Mouse (Mus musculus): ENCODE measurements around the gene Ifitm3. TPM values are rescaled to one million over a fixed set of nuclear protein-coding genes. Genes with fewer than 3 reads are reported as not detected.
A peak's percentile ranks its signal among the peaks of the same experiment; 100 is the strongest.

The Ifitm3 gene
- polyA plus RNA-seq, 1 experiment from 2014 or later = 61.7 TPM

DNA sequence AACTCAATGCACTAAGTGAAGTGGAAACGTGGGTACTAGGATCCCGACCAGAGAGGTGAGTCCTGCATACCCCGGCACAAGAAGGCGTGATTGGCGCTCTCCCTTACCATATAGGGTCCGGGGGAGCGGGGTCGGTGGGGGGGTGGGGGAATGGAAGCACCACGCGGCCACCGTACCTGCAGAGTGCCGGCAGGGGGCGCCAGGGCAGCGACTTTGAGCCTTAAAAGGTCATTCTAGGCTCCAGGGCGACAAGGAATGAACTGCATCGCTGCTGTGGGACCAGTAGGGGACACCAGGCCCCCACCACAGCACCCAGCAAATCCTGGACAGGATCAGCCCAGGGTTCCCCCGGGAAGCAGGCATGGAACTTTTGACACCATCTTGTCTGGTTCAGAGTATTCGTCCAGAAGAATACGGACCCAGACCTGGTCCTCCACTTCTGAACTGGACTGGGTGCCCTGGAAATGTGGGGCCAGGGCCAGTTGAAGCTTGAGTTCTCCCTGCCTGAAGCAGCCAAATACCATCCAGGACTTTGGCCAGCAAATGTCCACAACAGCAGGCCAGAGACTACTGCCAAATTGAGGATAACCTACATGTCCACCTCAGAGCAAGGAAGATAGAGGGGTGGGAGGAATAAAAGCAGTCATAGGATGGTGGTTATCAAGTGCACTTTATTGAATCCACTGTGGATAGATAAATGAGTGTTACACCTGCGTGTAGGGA lies 1.5 kb downstream of the Ifitm3 start:
- H3K27me3 ChIP-seq = no peaks in the 10 kb centered on the region
- no peaks in the 10 kb centered on the region for H3K36me3 ChIP-seq
- H3K4me3 ChIP-seq (replicated peaks) = peak overlapping the region; percentile 35
- ATAC-seq (ENCODE audit: low read depth) = peak; percentile 76
- peaks cover 48% of the 10 kb centered on the region for H3K4me1 ChIP-seq (replicated peaks)
- peak overlapping the region; percentile 60 for H3K4me2 ChIP-seq
- WGBS (ENCODE audit: insufficient replicate concordance) = 6% methylated on average over 20 of the region's 20 CpGs
- DNase-seq = peak; percentile 60
- no peak overlapping the region for H3K27ac ChIP-seq
- no peaks in the 10 kb centered on the region for H3K9me3 ChIP-seq (replicated peaks)
- 0 out of 2 replicates have a peak overlapping the region, but pooled peaks have one; percentile 9 for H3K9ac ChIP-seq

- H3K9me3 ChIP-seq (replicated peaks) = no peaks in the 10 kb centered on the region
- H3K36me3 ChIP-seq = no peaks in the 10 kb centered on the region
- no peak overlapping the region for H3K4me3 ChIP-seq (replicated peaks)
- H3K4me1 ChIP-seq (replicated peaks) = peaks cover 48% of the 10 kb centered on the region
- no peaks in the 10 kb centered on the region for H3K27me3 ChIP-seq
- peak overlapping the region; percentile 52 for H3K4me2 ChIP-seq
- DNase-seq (no peak), ATAC-seq (ENCODE audit: low read depth) (no peak)
- H3K27ac ChIP-seq = no peak overlapping the region
- no peak overlapping the region for H3K9ac ChIP-seq
- WGBS (ENCODE audit: insufficient replicate concordance) = 11% methylated on average over 7 of the region's 7 CpGs
Measured at GRCm38 (mm10) chr7:141008312-141008761, 2.2 kb downstream of the Ifitm3 start.

DNA sequence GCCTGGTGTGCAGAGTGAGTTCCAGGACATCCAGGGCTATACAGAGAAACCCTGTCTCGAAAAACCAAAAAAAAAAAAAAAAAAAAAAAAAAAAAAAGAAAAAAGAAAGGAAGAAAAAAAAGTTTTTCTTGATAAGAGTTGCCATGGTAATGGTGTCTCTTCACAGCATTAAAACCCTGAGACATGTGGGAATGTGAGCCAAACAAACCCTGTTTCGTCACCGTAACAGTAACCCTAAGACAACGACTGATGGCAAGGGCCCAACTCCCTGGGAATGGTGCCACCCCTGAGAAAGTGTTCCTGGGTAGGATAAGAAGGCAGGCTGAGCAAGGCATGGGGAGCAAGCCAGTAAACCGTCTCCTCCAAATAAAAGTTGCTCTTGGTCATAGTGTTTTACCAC lies 3.7 kb downstream of the Ifitm3 start:
- Histone ChIP-seq H3K4me1 (replicated peaks) (peaks cover 36% of the 10 kb centered on the region), H3K27me3 (no peaks in the 10 kb centered on the region), H3K36me3 (no peaks in the 10 kb centered on the region), H3K9ac (no peak overlapping the region), H3K9me3 (replicated peaks) (no peaks in the 10 kb centered on the region), H3K4me3 (replicated peaks) (no peak overlapping the region), H3K4me2 (no peak overlapping the region), H3K27ac (no peak overlapping the region)
- DNase-seq = no peak
- ATAC-seq (ENCODE audit: low read depth) = no peak
- 67% methylated on average over 5 of the region's 5 CpGs for WGBS (ENCODE audit: insufficient replicate concordance)

- ATAC-seq (ENCODE audit: low read depth) (no peak), DNase-seq (no peak)
- Histone ChIP-seq H3K27ac (no peak overlapping the region), H3K9me3 (replicated peaks) (no peaks in the 10 kb centered on the region), H3K27me3 (no peaks in the 10 kb centered on the region), H3K9ac (no peak overlapping the region), H3K36me3 (no peaks in the 10 kb centered on the region), H3K4me1 (replicated peaks) (peaks cover 31% of the 10 kb centered on the region), H3K4me3 (replicated peaks) (no peak overlapping the region), H3K4me2 (no peak overlapping the region)
- WGBS (ENCODE audit: insufficient replicate concordance) = 54% methylated on average over 6 of the region's 6 CpGs
Measured at GRCm38 (mm10) chr7:141006446-141006845, 4.1 kb downstream of the Ifitm3 start.

GRCm38 (mm10) chr7:141003248-141004010 lies 7.1 kb downstream of the Ifitm3 start:
- Histone ChIP-seq H3K27me3 (no peaks in the 10 kb centered on the region), H3K4me3 (replicated peaks) (no peak overlapping the region), H3K9ac (no peak overlapping the region), H3K4me2 (no peak overlapping the region), H3K36me3 (no peaks in the 10 kb centered on the region), H3K4me1 (replicated peaks) (peaks cover 4% of the 10 kb centered on the region), H3K27ac (no peak overlapping the region), H3K9me3 (replicated peaks) (no peaks in the 10 kb centered on the region)
- ATAC-seq (ENCODE audit: low read depth) (no peak), DNase-seq (no peak)
- WGBS (ENCODE audit: insufficient replicate concordance) = 54% methylated on average over 5 of the region's 5 CpGs

GRCm38 (mm10) chr7:141000881-141001708 lies 9.5 kb downstream of the Ifitm3 start:
- Histone ChIP-seq H3K4me3 (replicated peaks) (no peak overlapping the region), H3K9me3 (replicated peaks) (no peaks in the 10 kb centered on the region), H3K27ac (no peak overlapping the region), H3K36me3 (no peaks in the 10 kb centered on the region), H3K9ac (no peak overlapping the region), H3K4me1 (replicated peaks) (0 out of 2 replicates have a peak, but pooled peaks cover 3% of the 10 kb centered on the region), H3K27me3 (no peaks in the 10 kb centered on the region), H3K4me2 (no peak overlapping the region)
- WGBS (ENCODE audit: insufficient replicate concordance) = 72% methylated on average over 15 of the region's 15 CpGs
- ATAC-seq (ENCODE audit: low read depth) (no peak), DNase-seq (no peak)

- no peaks in the 10 kb centered on the region for H3K36me3 ChIP-seq
- H3K9me3 ChIP-seq (replicated peaks) = no peaks in the 10 kb centered on the region
- H3K4me1 ChIP-seq (replicated peaks) = 0 out of 2 replicates have a peak, but pooled peaks cover 3% of the 10 kb centered on the region
- H3K27me3 ChIP-seq = no peaks in the 10 kb centered on the region
- no peak overlapping the region for H3K4me3 ChIP-seq (replicated peaks)
- WGBS (ENCODE audit: insufficient replicate concordance) = 50% methylated on average over 11 of the region's 11 CpGs
- H3K4me2 ChIP-seq = no peak overlapping the region
- ATAC-seq (ENCODE audit: low read depth) (no peak), DNase-seq (no peak)
- H3K9ac ChIP-seq = no peak overlapping the region
- H3K27ac ChIP-seq = no peak overlapping the region; the same call in 1 of the 2 replicates
Measured at GRCm38 (mm10) chr7:140998853-140999700, 11.5 kb downstream of the Ifitm3 start.

DNA sequence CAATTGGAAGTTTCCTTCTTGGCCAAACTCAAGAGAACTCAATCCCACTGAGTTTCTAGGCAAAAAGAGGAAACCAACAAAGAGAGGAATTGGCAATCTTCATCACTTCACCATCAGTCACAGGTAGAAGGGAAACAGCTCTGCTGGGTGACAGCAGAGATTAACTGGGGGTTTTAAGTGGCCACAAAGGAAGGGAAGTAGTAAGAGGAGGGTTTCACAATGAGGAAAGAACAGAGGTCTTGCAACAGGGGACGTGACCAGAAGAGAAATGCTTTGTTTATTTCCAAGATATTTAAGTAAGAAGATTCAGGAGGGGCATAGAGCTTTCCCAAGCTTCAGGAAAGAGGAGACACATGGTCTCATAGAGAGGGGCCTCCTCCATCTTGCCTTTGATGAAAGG lies 12.8 kb downstream of the Ifitm3 start:
- DNase-seq = no peak
- Histone ChIP-seq H3K9me3 (replicated peaks) (no peaks in the 10 kb centered on the region), H3K4me2 (no peak overlapping the region), H3K36me3 (no peaks in the 10 kb centered on the region), H3K27ac (no peak overlapping the region), H3K9ac (no peak overlapping the region), H3K4me3 (replicated peaks) (no peak overlapping the region), H3K27me3 (no peaks in the 10 kb centered on the region), H3K4me1 (replicated peaks) (0 out of 2 replicates have a peak, but pooled peaks cover 3% of the 10 kb centered on the region)
- no peak for ATAC-seq (ENCODE audit: low read depth)
- 23% methylated on average over 1 of the region's 1 CpGs for WGBS (ENCODE audit: insufficient replicate concordance)

GRCm38 (mm10) chr7:140991117-140991689 lies 19.4 kb downstream of the Ifitm3 start:
- Histone ChIP-seq H3K27me3 (no peaks in the 10 kb centered on the region), H3K36me3 (no peaks in the 10 kb centered on the region), H3K27ac (no peak overlapping the region; the same call in 1 of the 2 replicates), H3K9me3 (replicated peaks) (no peaks in the 10 kb centered on the region), H3K9ac (no peak overlapping the region), H3K4me2 (no peak overlapping the region), H3K4me3 (replicated peaks) (no peak overlapping the region), H3K4me1 (replicated peaks) (peaks cover 12% of the 10 kb centered on the region)
- ATAC-seq (ENCODE audit: low read depth) (no peak), DNase-seq (no peak)
- WGBS (ENCODE audit: insufficient replicate concordance) = 30% methylated on average over 14 of the region's 14 CpGs

DNA sequence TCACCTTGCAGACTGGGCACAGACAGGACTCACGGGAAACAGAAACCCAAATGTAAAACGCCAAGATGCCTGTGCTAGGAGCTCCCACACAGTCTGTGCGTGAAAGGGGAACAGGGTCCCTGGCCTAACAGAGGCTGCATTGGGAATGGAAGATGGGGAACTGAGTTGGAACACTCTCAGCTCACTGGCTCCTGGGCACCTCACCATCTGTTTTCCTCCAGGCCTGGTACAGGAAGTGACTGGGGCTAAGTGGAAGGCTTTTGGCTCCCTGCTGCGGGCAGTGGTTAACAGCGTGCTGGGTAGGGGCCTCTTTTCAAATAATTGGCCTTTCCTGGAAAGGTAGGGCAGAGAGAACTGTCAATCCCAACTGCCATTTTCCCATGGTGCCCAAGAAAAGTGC lies 19.9 kb downstream of the Ifitm3 start:
- Histone ChIP-seq H3K27me3 (no peaks in the 10 kb centered on the region), H3K4me1 (replicated peaks) (peaks cover 12% of the 10 kb centered on the region), H3K4me3 (replicated peaks) (no peak overlapping the region), H3K4me2 (no peak overlapping the region), H3K36me3 (no peaks in the 10 kb centered on the region), H3K9ac (no peak overlapping the region), H3K27ac (no peak overlapping the region; the same call in 1 of the 2 replicates), H3K9me3 (replicated peaks) (no peaks in the 10 kb centered on the region)
- DNase-seq = no peak
- peak; percentile 31; the same call in 1 of the 2 replicates for ATAC-seq (ENCODE audit: low read depth)
- 24% methylated on average over 5 of the region's 5 CpGs for WGBS (ENCODE audit: insufficient replicate concordance)

Measured in liver, embryonic 13.5 days (tissue).